Mouse (Mus musculus) embryonic facial prominence, embryonic 13.5 days (tissue): ENCODE data around the gene Tead1. TPM values are rescaled to one million over a fixed set of nuclear protein-coding genes. Genes with fewer than 3 reads are reported as not detected.
"Not testable (repeated sequence)": the region's sequence is repeated elsewhere in the genome, so short reads cannot be mapped to it uniquely, and the experiment has no call there.

Experiments
- ATAC-seq: fragments of 200-750 bp; cut with Nextera tagmentation; 2 replicates; pipeline ENCODE4 v1.8.0; 2017; ENCODE audit warnings: low read depth; ENCODE audit not compliant: insufficient number of reproducible peaks, insufficient read depth, low FRiP score, low TSS enrichment
- H3K27ac ChIP-seq: fragments of 300-500 bp; sonication (generic); 2 replicates; pipeline ENCODE4 v1.5.1; 2015; ENCODE audit warnings: moderate library complexity, mild to moderate bottlenecking, inconsistent platforms
- H3K27me3 ChIP-seq: fragments of 300-500 bp; sonication (generic); 2 replicates; pipeline ENCODE4 v1.6.1; 2015; ENCODE audit warnings: mild to moderate bottlenecking, inconsistent platforms
- H3K36me3 ChIP-seq: fragments of 300-500 bp; sonication (generic); 2 replicates; pipeline ENCODE4 v1.6.1; 2015; ENCODE audit warnings: mild to moderate bottlenecking, inconsistent platforms
- H3K4me1 ChIP-seq: fragments of 300-500 bp; sonication (generic); 2 replicates; pipeline ENCODE4 v1.6.1; 2015; ENCODE audit warnings: inconsistent platforms
- H3K4me2 ChIP-seq: fragments of 300-500 bp; sonication (generic); 2 replicates; pipeline ENCODE4 v1.6.1; 2015; ENCODE audit warnings: moderate library complexity, mild to moderate bottlenecking, inconsistent platforms
- H3K4me3 ChIP-seq: fragments of 300-500 bp; sonication (generic); 2 replicates; pipeline ENCODE4 v1.5.1; 2015; ENCODE audit warnings: mild to moderate bottlenecking, inconsistent platforms
- H3K9ac ChIP-seq: fragments of 300-500 bp; sonication (generic); 2 replicates; pipeline ENCODE4 v1.6.1; 2015; ENCODE audit warnings: mild to moderate bottlenecking, inconsistent platforms
- H3K9me3 ChIP-seq: fragments of 300-500 bp; sonication (generic); 2 replicates; pipeline ENCODE4 v1.6.1; 2016; ENCODE audit warnings: inconsistent platforms
- WGBS: fragments of 180-500 bp; shearing (Covaris S2); methylation state at CpG from one replicate; pipeline ENCODE4 v1.1.7; 2015; ENCODE audit warnings: mixed read lengths; 5-methylcytosine and 5-hydroxymethylcytosine counted together
- polyA plus RNA-seq: library from polyadenylated mRNA; unstranded; fragments of >200 nt; fragmentation: Nextera tagmentation; extraction: Ambion mirVana; gene quantifications from 2 replicates; pipeline ENCODE4 v1.2.1, GENCODE M21; 2015

The Tead1 gene
- polyA plus RNA-seq, 1 experiment from 2014 or later: 44.9 TPM

DNA sequence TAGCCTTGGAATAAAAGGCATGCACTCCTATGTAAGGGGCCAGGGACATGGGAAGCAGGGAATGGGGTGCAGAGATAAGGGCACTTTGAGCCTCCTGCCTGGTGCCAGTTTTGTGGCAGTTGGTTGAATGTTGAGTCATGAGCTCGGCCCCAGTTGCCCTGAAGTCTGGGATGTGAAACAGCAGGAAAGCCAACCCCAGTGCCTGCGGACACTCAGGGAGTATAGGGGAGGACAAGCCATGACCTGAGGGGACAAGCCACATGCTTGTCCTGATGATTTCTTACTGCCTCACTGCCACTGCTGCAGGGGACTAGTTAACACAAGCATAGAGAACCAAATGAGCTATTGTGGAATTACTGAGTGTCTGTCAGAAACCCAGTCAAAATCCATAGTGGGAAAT is 228.3 kb downstream of the Tead1 start:
- Histone ChIP-seq H3K9ac (no peak overlapping the region), H3K27me3 (no peaks in the 10 kb centered on the region), H3K36me3 (peaks cover 8% of the 10 kb centered on the region), H3K9me3 (no peaks in the 10 kb centered on the region), H3K27ac (0 out of 2 replicates have a peak overlapping the region, but pooled peaks have one; percentile 4), H3K4me2 (no peak overlapping the region), H3K4me3 (no peak overlapping the region), H3K4me1 (peaks cover 7% of the 10 kb centered on the region)
- WGBS: 74% methylated on average over 2 of the region's 2 CpGs
- no peak for ATAC-seq

DNA sequence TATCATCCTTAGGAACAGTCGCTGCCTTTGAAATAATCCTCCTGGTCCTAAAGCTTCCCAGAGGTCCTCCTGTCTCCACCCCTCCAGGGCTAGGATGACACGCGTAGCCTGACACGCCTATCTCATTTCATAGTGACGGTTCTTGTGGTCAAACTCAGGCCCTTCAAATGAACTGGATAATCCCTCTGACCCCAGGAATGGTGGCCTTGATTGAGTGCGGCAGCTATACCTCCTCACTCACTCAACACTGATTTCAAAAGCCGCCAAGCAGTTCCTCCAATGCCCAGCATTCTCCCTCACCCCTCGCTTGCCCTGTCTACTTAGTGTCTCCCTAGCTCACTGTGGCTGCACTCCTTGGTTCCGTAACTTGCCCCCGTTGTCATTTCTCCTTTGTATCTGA is 230.0 kb downstream of the Tead1 start:
- no peak overlapping the region for H3K4me3 ChIP-seq
- no peak overlapping the region for H3K4me2 ChIP-seq
- H3K4me1 ChIP-seq: peaks cover 7% of the 10 kb centered on the region
- H3K9ac ChIP-seq: no peak overlapping the region
- 82% methylated on average over 10 of the region's 10 CpGs for WGBS
- H3K9me3 ChIP-seq: no peaks in the 10 kb centered on the region
- H3K27ac ChIP-seq: no peak overlapping the region
- H3K36me3 ChIP-seq: peaks cover 5% of the 10 kb centered on the region
- no peaks in the 10 kb centered on the region for H3K27me3 ChIP-seq
- ATAC-seq: no peak

DNA sequence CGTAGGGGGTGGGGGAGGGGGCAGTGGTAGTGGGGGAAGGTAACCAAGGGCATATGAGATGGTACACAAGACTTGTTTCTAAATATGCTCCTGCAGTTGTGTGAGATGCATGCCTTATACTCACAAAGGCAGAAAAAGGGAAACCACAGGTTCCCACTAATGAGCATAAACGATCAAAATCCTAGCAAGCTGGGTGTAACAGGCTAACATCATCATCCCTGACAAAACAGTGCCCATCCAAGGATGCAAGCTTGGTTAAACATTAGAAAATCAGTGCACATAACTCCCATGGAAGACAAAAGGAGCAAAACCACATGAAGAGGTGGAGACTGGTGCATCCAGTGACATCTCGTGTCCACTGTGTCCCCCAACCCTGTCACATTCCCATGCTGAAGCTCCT is 233.9 kb downstream of the Tead1 start:
- no peaks in the 10 kb centered on the region for H3K27me3 ChIP-seq
- H3K27ac ChIP-seq: no peak overlapping the region
- H3K36me3 ChIP-seq: no peaks in the 10 kb centered on the region
- no peak for ATAC-seq
- H3K9ac ChIP-seq: no peak overlapping the region
- 80% methylated on average over 3 of the region's 3 CpGs for WGBS
- H3K4me2 ChIP-seq: no peak overlapping the region
- no peak overlapping the region for H3K4me3 ChIP-seq
- H3K4me1 ChIP-seq: peaks cover 9% of the 10 kb centered on the region
- H3K9me3 ChIP-seq: no peaks in the 10 kb centered on the region

DNA sequence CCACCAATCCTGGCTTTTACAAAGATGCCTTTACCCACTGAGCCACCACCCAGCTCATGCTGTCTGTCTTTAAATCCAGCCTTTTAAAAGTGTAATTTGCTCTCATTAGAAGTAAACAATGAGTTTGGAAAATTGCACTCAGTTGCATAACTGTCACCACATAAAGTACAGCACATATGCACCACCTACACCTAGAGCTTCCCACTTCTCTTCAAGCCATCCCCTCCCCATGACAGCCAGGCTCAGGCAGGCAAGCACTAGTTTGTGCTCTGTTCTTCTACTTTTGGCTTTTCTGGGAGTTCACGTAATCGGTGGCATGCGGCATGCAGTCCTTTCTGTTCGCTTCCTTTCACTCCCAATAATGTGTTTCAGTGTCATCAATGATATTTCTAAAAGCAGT is 236.5 kb downstream of the Tead1 start:
- Histone ChIP-seq H3K27me3 (no peaks in the 10 kb centered on the region), H3K9me3 (no peaks in the 10 kb centered on the region), H3K27ac (no peak overlapping the region), H3K4me1 (peaks cover 17% of the 10 kb centered on the region), H3K36me3 (no peaks in the 10 kb centered on the region), H3K4me3 (no peak overlapping the region), H3K9ac (no peak overlapping the region), H3K4me2 (no peak overlapping the region)
- WGBS: 85% methylated on average over 4 of the region's 4 CpGs
- no peak for ATAC-seq

DNA sequence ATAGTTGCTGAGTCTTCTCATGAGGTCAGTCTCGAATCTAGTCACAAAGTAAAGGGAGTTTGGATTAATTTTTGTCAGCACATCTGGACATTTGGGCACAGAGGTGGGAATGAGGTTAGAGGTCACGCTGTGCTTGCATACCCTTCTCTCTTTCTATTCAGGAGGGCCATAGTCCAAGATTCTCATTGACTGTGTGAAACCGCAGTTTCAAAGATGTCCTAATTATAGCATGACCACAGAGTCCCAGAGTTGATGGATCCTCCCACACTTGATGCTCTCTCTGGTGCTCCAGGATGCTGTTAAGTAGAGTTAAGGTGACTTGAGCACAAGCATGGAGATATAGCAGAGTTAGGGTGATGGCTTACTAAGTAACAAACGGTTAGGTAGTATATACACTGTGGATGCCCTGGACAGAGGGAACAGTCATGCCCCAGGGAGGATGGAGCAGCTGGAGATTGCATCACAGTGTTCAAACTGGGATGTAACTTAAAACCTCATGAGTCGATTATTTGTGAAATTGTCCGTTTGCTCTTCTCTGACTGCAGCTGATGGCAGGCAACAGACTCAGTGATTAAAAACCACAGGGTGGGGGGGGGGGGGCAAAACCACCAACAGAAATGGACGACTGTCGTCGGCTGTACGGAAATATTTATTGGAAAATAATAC is 238.6 kb downstream of the Tead1 start:
- Histone ChIP-seq H3K9ac (no peak overlapping the region), H3K27me3 (no peaks in the 10 kb centered on the region), H3K4me1 (peaks cover 17% of the 10 kb centered on the region), H3K4me3 (no peak overlapping the region), H3K4me2 (0 out of 2 replicates have a peak overlapping the region, but pooled peaks have one; percentile 37), H3K9me3 (no peaks in the 10 kb centered on the region), H3K27ac (no peak overlapping the region), H3K36me3 (no peaks in the 10 kb centered on the region)
- ATAC-seq: no peak
- WGBS: 37% methylated on average over 10 of the region's 10 CpGs

DNA sequence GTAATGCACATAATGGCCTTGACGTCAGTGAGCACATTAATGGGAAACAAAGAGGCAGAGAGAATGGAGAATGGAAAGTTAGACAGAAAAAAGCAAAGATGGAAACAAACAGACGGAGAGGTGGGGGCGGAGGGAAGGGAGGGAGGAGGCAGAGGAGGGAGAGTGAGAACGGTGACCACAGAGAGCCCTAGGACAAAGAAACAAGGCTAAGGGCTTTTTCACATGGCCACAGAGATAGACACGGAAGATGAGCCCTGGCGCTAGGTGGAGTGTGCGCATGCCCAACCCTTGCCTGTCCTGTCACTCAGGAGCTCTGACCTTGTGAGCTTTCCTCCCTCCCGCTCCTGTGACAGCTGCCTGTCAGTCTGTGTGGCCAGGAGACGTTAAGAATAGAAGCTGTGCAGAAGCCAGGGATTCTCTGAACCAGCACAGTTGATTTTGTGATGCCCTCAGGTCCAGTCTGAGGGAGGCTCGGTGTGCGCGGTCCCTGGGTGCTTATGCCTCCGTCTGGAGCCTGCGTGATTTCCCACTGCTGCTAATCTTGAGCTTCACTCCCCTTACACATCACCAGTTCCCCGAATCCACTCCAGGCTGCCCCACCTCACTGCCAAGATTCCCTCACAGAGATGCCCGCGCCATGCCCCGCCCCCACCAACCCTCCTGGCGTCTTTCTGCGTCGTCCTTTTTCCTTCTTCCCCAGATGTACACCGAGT is 239.3 kb downstream of the Tead1 start:
- H3K27me3 ChIP-seq: no peaks in the 10 kb centered on the region
- peaks cover 19% of the 10 kb centered on the region for H3K4me1 ChIP-seq
- WGBS: 47% methylated on average over 22 of the region's 22 CpGs
- peak overlapping the region; percentile 37 for H3K4me2 ChIP-seq
- H3K27ac ChIP-seq: no peak overlapping the region
- no peaks in the 10 kb centered on the region for H3K36me3 ChIP-seq
- H3K4me3 ChIP-seq: 0 out of 2 replicates have a peak overlapping the region, but pooled peaks have one; percentile 3
- H3K9me3 ChIP-seq: no peaks in the 10 kb centered on the region
- ATAC-seq: no peak
- no peak overlapping the region for H3K9ac ChIP-seq

DNA sequence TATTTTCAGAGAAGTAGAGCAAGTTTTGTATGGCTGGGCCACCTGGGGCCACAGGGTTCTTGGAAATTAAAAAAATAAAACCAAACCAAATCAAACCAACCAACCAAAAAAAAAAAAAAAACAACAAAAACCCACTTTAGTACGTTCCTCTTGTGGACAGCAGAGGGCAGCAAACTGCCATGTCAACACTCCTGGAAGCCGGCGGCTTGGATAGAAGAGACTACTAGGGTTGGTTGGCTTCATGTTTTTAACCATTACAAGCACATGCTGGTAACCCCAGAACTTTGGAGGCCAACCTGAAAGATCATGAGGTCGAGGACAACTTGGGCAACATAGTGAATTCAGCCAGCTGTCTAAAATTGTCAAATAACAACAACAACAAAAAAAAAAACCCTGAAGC is 240.7 kb downstream of the Tead1 start:
- Histone ChIP-seq H3K9ac (no peak overlapping the region), H3K27me3 (no peaks in the 10 kb centered on the region), H3K4me3 (no peak overlapping the region), H3K4me1 (peaks cover 25% of the 10 kb centered on the region), H3K36me3 (no peaks in the 10 kb centered on the region), H3K9me3 (no peaks in the 10 kb centered on the region), H3K27ac (no peak overlapping the region), H3K4me2 (no peak overlapping the region)
- no peak for ATAC-seq
- under 1% methylated on average over 4 of the region's 4 CpGs for WGBS

DNA sequence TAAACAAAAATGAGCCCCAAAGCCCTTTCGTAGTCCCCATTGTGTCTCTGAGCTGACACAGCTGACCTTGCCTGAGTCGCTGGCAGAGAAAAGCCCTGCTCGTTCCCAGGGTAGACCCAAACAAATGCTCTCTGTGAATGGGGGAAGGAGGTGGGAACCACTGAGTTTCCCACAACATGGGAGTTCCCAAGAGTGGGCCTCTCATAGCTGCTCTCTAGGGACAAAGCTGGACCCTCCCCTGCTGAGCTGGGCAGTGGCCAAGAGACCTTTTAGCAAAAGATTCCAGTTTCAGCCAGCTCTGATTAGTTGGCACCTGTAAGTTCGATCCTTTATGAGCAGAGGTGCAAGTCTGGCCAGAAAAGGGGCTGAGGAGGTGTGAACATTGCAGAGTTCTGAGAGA is 243.7 kb downstream of the Tead1 start:
- 61% methylated on average over 4 of the region's 4 CpGs for WGBS
- Histone ChIP-seq H3K4me2 (no peak overlapping the region), H3K27me3 (no peaks in the 10 kb centered on the region), H3K9ac (no peak overlapping the region), H3K27ac (no peak overlapping the region), H3K36me3 (no peaks in the 10 kb centered on the region), H3K4me3 (no peak overlapping the region), H3K4me1 (peaks cover 17% of the 10 kb centered on the region), H3K9me3 (no peaks in the 10 kb centered on the region)
- ATAC-seq: no peak

DNA sequence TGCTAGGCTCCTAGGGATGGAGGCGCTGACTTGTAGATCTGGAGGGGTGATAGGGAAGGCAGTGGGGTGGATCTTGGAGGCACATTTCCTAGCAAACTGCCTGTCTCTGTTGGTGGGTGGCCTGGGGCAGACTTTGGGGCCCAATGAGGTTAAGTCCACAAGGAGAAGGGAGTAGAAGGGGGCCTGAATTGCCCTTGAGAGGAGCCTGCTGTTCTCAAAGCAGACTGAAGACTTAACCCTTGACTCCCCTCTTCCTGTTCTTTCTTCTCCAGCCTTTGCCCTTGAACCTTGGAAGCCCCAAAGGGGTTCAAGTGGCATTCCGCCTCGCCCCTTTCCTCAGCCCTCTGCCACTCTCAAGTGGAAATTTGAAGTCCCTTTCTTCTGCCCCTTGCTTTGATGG is 244.6 kb downstream of the Tead1 start:
- Histone ChIP-seq H3K4me2 (no peak overlapping the region), H3K27ac (no peak overlapping the region), H3K36me3 (no peaks in the 10 kb centered on the region), H3K9ac (no peak overlapping the region), H3K27me3 (no peaks in the 10 kb centered on the region), H3K4me3 (no peak overlapping the region), H3K9me3 (no peaks in the 10 kb centered on the region), H3K4me1 (0 out of 2 replicates have a peak, but pooled peaks cover 8% of the 10 kb centered on the region)
- WGBS: 71% methylated on average over 3 of the region's 3 CpGs
- ATAC-seq: no peak

DNA sequence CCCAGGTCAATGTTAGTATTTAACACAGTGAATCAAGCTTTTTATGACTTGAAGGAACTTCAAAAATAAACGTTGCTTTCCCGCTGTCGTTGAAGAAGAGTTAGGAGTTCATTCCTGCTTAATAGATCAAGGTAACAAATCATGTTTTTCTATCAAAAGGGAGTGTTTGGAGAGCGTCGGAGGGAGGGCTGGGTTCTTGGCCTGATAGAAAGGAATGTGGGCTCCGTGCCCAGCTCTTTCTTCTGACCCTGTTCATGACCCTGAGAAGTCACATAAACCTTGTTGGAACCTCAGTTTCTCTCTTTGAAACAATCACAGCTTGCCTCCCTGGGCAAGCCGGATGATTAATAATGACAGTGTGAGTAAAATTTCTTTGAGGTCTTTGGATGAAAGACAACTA is 251.6 kb downstream of the Tead1 start:
- H3K4me2 ChIP-seq: no peak overlapping the region

DNA sequence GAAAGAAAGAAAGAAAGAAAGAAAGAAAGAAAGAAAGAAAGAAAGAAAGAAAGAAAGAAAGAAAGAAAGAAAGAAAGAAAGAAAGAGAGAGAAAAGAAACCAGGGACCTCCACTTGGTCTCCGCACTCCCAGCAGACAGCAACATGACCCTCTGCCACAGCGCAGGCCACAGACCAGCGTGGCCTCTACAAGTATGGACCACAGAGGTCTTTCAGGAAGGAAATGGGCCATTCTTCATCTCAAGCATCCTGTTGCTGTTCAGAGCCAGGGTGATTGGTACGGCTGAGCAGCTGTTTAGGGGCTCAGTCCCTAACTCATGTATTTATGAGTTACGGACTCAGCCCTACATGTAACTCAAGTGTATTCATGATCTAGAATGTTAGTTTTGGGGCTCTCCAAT is 256.8 kb downstream of the Tead1 start:
- 82% methylated on average over 5 of the region's 5 CpGs for WGBS
- H3K4me3 ChIP-seq, H3K36me3 ChIP-seq, H3K4me2 ChIP-seq, ATAC-seq, H3K27me3 ChIP-seq, H3K27ac ChIP-seq, H3K9ac ChIP-seq, H3K9me3 ChIP-seq, H3K4me1 ChIP-seq: not testable (repeated sequence)

More for the DNA sequence above, 251.6 kb downstream of the Tead1 start:
- ATAC-seq: no peak
- no peak overlapping the region for H3K27ac ChIP-seq
- no peak overlapping the region for H3K4me3 ChIP-seq
- H3K9me3 ChIP-seq: no peaks in the 10 kb centered on the region
- 0 out of 2 replicates have a peak, but pooled peaks cover 3% of the 10 kb centered on the region for H3K4me1 ChIP-seq
- WGBS: 54% methylated on average over 7 of the region's 7 CpGs
- H3K27me3 ChIP-seq: no peaks in the 10 kb centered on the region
- H3K9ac ChIP-seq: no peak overlapping the region
- H3K36me3 ChIP-seq: no peaks in the 10 kb centered on the region

DNA sequence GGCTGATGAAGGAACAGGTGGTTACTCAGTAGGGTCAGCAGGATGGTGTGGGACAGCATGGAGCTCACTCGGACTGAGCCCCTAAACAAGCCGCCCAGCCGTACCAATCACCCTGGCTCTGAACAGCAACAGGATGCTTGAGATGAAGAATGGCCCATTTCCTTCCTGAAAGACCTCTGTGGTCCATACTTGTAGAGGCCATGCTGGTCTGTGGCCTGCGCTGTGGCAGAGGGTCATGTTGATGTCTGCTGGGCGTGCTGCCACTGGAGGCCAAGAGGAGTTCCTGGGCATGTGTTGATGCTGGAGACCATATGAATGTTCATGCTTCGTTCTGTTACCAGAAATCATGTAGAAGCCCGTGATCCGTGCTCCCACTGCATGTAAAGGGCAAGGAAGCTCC is 258.0 kb downstream of the Tead1 start:
- Histone ChIP-seq H3K9me3 (no peaks in the 10 kb centered on the region), H3K4me1 (no peaks in the 10 kb centered on the region), H3K9ac (no peak overlapping the region), H3K27ac (no peak overlapping the region), H3K27me3 (no peaks in the 10 kb centered on the region), H3K4me3 (no peak overlapping the region), H3K4me2 (no peak overlapping the region), H3K36me3 (no peaks in the 10 kb centered on the region)
- ATAC-seq: no peak
- WGBS: 92% methylated on average over 8 of the region's 8 CpGs
